Mouse (Mus musculus): ENCODE measurements around the gene Cbx1.

DNA sequence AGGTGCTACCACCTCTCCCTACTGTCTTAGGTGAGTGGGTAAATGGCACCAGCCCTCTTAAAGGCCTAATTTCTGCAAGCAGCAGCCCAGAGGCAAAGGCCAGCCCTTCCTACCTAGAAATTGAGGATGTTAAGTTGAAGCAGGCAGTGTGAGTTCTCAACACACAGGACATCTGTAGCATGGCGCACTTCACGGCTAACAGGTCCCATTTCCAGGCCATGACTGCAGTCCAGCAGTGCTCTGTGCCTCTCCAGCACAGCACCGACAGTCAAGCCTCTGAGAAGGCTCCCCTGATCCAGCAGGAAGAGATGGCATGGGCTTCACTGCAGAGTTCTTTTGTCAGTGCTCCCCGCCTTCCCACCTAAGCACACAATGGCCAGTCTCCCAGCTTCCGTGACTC is 28.1 kb downstream of the Cbx1 start:
- TF ChIP-seq CTCF (IDR thresholded peaks at IDR 0.05; ENCODE audit: insufficient read depth, low read depth, low read length) (no peak), POLR2A (IDR thresholded peaks at IDR 0.05; ENCODE audit: insufficient read depth, low read depth, low read length) (no peak)
